Mouse (Mus musculus) liver, adult 2 months (tissue): ENCODE data around the gene Gm867. TPM values are rescaled to one million over a fixed set of nuclear protein-coding genes. Genes with fewer than 3 reads are reported as not detected.
A peak's percentile ranks its signal among the peaks of the same experiment; 100 is the strongest.

Source experiments
- DNase-seq: peaks from one replicate; pipeline ENCODE4 v3.0.0-alpha.2; 2011; ENCODE audit warnings: low read depth, low spot score; ENCODE audit errors: extremely low read depth
- H3K27ac ChIP-seq: fragments of 200-500 bp; replicated peaks from 2 replicates; pipeline ENCODE4 v1.5.1; 2012; ENCODE audit warnings: low read depth, mild to moderate bottlenecking, control low read depth, inconsistent platforms, low read length; ENCODE audit not compliant: insufficient read depth
- H3K27me3 ChIP-seq: fragments of 200-500 bp; 2 replicates; pipeline ENCODE4 v1.6.1; 2012; ENCODE audit warnings: mild to moderate bottlenecking, moderate library complexity, low read length, inconsistent platforms; ENCODE audit not compliant: control insufficient read depth, insufficient read depth
- H3K36me3 ChIP-seq: fragments of 200-500 bp; 2 replicates; pipeline ENCODE4 v1.6.1; 2012; ENCODE audit warnings: low read length, inconsistent platforms; ENCODE audit not compliant: control insufficient read depth, insufficient read depth
- H3K4me1 ChIP-seq: fragments of 200-500 bp; 2 replicates; pipeline ENCODE4 v1.6.1; 2011; ENCODE audit warnings: low read length; ENCODE audit not compliant: control insufficient read depth, insufficient read depth
- H3K4me3 ChIP-seq: fragments of 200-500 bp; 2 replicates; pipeline ENCODE4 v1.5.1; 2011; ENCODE audit warnings: low read depth, mild to moderate bottlenecking, control low read depth, low read length, moderate library complexity; ENCODE audit not compliant: insufficient read depth
- H3K79me2 ChIP-seq: fragments of 200-500 bp; 2 replicates; pipeline ENCODE4 v1.6.1; 2012; ENCODE audit warnings: inconsistent platforms, mild to moderate bottlenecking, low read length, moderate library complexity; ENCODE audit not compliant: control insufficient read depth, insufficient read depth
- H3K9ac ChIP-seq: fragments of 200-500 bp; 2 replicates; pipeline ENCODE4 v1.6.1; 2012; ENCODE audit warnings: low read depth, mild to moderate bottlenecking, control low read depth, inconsistent platforms, low read length
- CTCF ChIP-seq: fragments of 200-500 bp; IDR thresholded peaks from 2 replicates; pipeline ENCODE4 v1.5.1; 2011; ENCODE audit warnings: low read depth, low read length, control low read depth
- POLR2A ChIP-seq: fragments of 200-500 bp; IDR thresholded peaks from 2 replicates; pipeline ENCODE4 v1.6.1; 2011; ENCODE audit warnings: low read length, control low read depth; ENCODE audit not compliant: insufficient read depth; ENCODE audit errors: extremely low read depth
- WGBS: fragments of 180-500 bp; shearing (Covaris S2); methylation state at CpG from one replicate; pipeline ENCODE4 v1.1.7; 2018; 5-methylcytosine and 5-hydroxymethylcytosine counted together
- polyA plus RNA-seq: library from polyadenylated mRNA; depleted of rRNA; stranded (reverse); fragments of >200 nt; gene quantifications from 2 replicates; pipeline ENCODE4 v1.2.3, GENCODE M21; 2012
- total RNA-seq: library from RNA; depleted of rRNA; stranded (reverse); fragments of >200 nt; gene quantifications from 2 replicates; pipeline ENCODE4 v1.2.3, GENCODE M21; 2014

Gene Gm867
- total and polyA plus RNA-seq, 2 experiments: 0.09 to 0.11 TPM

DNA sequence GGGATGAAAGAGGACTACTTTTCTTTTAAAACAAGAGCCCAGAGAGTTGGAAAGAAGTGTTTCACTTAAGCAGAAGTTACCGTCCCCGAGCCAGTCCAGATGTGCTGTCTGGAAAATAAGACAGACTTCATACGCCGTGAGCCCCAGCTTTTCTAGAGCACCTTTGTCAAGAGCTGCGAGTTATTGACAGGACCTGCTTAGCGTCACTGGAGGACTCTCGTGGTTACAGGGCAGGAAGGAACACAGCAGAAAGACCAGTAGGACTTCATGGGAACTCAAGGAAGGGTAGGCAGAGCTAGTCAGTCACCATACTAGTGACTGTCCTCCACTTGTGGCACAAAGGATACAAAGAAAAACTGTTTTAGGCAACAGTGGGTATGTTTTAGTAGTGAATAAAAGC, 24.9 kb downstream of the Gm867 start:
- no peak overlapping the region for H3K4me3 ChIP-seq
- no peak for DNase-seq
- peaks cover 17% of the 10 kb centered on the region for H3K79me2 ChIP-seq
- H3K9ac ChIP-seq: peak overlapping the region; percentile 11; the same call in 1 of the 2 replicates
- 90% methylated on average over 7 of the region's 7 CpGs for WGBS
- TF ChIP-seq CTCF: no peak
- TF ChIP-seq POLR2A: no peak
- no peaks in the 10 kb centered on the region for H3K27me3 ChIP-seq
- no peak overlapping the region for H3K27ac ChIP-seq
- 0 out of 2 replicates have a peak, but pooled peaks cover 1% of the 10 kb centered on the region for H3K4me1 ChIP-seq
- 0 out of 2 replicates have a peak, but pooled peaks cover 2% of the 10 kb centered on the region for H3K36me3 ChIP-seq

DNA sequence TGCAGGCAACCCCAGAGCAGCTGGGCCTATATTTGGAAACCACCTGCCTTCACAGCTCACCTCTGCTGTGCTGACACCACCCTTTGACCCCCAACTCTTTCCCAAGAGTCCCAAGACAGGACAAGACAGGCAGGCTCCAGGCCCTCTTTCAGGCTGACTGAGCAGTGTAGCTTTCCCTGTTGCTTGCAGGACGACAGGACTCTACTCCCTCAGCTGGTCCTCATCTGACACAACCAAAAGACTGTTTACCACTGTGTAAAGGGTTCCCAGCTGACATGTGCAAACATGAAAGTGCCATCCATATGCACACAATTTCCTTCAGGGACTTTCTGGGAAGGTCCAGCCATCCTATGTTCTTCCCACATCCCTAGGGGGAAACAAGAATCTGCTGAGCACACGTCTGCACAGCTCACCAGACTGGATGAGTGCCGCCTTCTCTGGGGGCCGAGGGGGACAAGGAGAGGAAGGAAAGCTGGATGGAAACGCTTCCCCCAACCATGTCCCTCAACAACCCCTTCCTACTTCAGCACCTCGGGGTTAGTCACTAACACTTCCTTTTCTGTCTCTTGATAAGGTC, 27.4 kb downstream of the Gm867 start:
- H3K36me3 ChIP-seq: peaks cover 10% of the 10 kb centered on the region; the same call in 1 of the 2 replicates

DNA sequence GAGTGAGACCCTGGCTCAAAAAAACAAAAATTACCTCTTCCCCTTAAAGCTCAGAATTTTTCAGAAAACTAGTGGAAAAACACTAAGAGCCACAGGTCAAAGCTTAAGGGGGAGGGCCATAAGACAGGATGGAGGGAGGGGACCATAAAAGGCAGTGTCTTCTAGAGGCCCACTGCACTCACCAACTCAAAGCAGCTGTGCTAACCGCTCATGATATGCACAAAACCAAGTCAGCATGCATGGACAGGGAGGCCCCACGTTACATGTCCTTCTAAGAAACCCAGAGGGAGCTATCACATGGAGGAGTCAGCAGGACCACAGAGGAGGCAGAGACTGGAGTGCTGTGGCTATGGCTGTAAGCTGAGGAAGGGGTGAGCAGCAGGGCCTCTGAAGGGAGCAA, 29.8 kb downstream of the Gm867 start:
- TF ChIP-seq POLR2A (no peak), CTCF (no peak)
- no peak overlapping the region for H3K4me3 ChIP-seq
- no peak for DNase-seq
- H3K27me3 ChIP-seq: no peaks in the 10 kb centered on the region
- H3K4me1 ChIP-seq: no peaks in the 10 kb centered on the region
- peaks cover 12% of the 10 kb centered on the region for H3K36me3 ChIP-seq
- WGBS: 81% methylated on average over 2 of the region's 2 CpGs
- no peak overlapping the region for H3K9ac ChIP-seq
- no peaks in the 10 kb centered on the region for H3K79me2 ChIP-seq
- H3K27ac ChIP-seq: peak overlapping the region; percentile 33; the same call in 1 of the 2 replicates

More for the DNA sequence above, 27.4 kb downstream of the Gm867 start:
- Histone ChIP-seq H3K27ac (no peak overlapping the region), H3K4me3 (no peak overlapping the region), H3K4me1 (no peaks in the 10 kb centered on the region), H3K27me3 (no peaks in the 10 kb centered on the region), H3K79me2 (peaks cover 7% of the 10 kb centered on the region), H3K9ac (no peak overlapping the region)
- WGBS: 65% methylated on average over 6 of the region's 6 CpGs
- no peak for TF ChIP-seq CTCF
- no peak for DNase-seq

DNA sequence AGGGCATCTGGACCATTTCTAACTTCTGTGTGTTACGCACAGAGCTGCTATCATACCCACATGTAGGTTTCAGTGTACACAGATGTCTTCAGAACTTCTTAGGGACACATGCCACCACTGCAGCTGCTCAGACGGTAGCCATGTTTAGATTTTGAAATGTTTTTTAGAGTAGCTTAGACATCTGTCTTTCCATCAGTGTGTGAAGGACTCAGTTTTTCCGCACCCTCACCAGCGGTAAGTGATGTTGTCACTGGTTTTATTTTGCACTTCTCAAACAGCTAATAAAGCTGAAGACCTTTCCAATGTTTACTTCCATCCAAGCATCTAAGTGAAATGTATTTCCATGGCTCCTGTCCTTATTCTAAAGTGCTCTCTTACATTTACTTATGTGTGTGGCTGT, 33.6 kb downstream of the Gm867 start:
- Histone ChIP-seq H3K9ac (no peak overlapping the region), H3K4me3 (no peak overlapping the region), H3K27ac (no peak overlapping the region), H3K4me1 (no peaks in the 10 kb centered on the region), H3K27me3 (no peaks in the 10 kb centered on the region), H3K79me2 (no peaks in the 10 kb centered on the region), H3K36me3 (peaks cover 23% of the 10 kb centered on the region)
- 97% methylated on average over 4 of the region's 4 CpGs for WGBS
- DNase-seq: no peak
- no peak for TF ChIP-seq CTCF
- TF ChIP-seq POLR2A: no peak

DNA sequence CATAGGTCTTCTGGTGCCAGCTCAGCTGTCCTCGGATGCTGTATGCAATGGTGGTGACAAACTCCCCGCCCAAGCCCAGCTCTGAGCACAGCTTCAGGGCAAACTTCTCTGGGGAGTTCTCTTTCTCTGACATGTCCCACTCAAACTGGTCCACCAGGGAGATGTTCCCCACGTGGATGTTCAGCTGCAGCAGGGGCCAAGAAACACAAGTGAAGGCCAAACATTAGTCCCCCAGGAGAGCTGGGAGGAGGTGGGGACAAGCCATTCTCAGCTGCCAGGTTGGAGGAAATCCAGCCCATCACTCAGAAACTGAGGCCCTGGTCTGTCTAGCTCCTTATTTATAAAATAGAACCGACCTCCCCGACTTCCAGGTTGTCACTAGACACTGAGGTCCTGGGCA, 36.1 kb downstream of the Gm867 start:
- Histone ChIP-seq H3K36me3 (peaks cover 17% of the 10 kb centered on the region), H3K9ac (no peak overlapping the region), H3K79me2 (no peaks in the 10 kb centered on the region), H3K27ac (no peak overlapping the region), H3K4me3 (no peak overlapping the region), H3K27me3 (no peaks in the 10 kb centered on the region), H3K4me1 (no peaks in the 10 kb centered on the region)
- 91% methylated on average over 5 of the region's 5 CpGs for WGBS
- TF ChIP-seq CTCF (no peak), POLR2A (no peak)
- DNase-seq: no peak

DNA sequence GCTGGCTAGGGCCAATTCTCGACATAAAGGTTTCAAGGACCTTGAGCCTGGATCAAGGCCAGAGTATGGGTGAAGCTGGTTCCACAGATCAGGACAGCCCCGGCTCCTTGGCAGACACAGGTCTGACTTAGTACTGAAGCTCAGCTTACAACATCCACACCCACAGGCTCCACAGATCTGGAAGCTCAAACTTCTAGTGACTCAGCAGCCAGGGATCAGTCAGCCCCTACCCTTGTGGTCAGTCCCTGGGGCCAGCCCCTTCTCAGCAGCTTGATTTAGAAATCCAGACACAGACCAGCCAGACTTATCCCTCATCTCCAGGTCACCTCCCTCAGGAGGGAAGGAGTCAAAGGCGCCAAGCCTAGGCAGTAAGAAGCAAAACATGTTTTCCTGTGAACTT, 41.6 kb downstream of the Gm867 start:
- peaks cover 5% of the 10 kb centered on the region; the same call in 1 of the 2 replicates for H3K36me3 ChIP-seq
- no peak overlapping the region for H3K4me3 ChIP-seq
- TF ChIP-seq CTCF: no peak
- no peak for TF ChIP-seq POLR2A
- no peaks in the 10 kb centered on the region for H3K79me2 ChIP-seq
- H3K27me3 ChIP-seq: no peaks in the 10 kb centered on the region
- peak; percentile 29 for DNase-seq
- no peak overlapping the region for H3K27ac ChIP-seq
- WGBS: 40% methylated on average over 3 of the region's 3 CpGs
- H3K4me1 ChIP-seq: no peaks in the 10 kb centered on the region
- no peak overlapping the region for H3K9ac ChIP-seq
